Mouse (Mus musculus) forebrain, postnatal 0 days (tissue): ENCODE data around the gene Nup214. TPM values are rescaled to one million over a fixed set of nuclear protein-coding genes. Genes with fewer than 3 reads are reported as not detected.

Experiments
- ATAC-seq: fragments of 200-750 bp; cut with Nextera tagmentation; 2 replicates; pipeline ENCODE4 v1.8.0; 2017; ENCODE audit warnings: mild to moderate bottlenecking, moderate library complexity
- DNase-seq: peaks from one replicate; pipeline ENCODE4 v3.0.0-alpha.2; 2015
- H3K27ac ChIP-seq: fragments of 300-500 bp; sonication (generic); 2 replicates; pipeline ENCODE4 v1.5.1; 2014; ENCODE audit warnings: low read depth, mild to moderate bottlenecking, antibody characterized with exemption, low read length, moderate library complexity, mixed read lengths
- H3K27me3 ChIP-seq: fragments of 300-500 bp; sonication (generic); 2 replicates; pipeline ENCODE4 v1.6.1; 2014; ENCODE audit warnings: mild to moderate bottlenecking, low read length, mixed read lengths; ENCODE audit not compliant: insufficient read depth
- H3K36me3 ChIP-seq: fragments of 300-500 bp; sonication (generic); 2 replicates; pipeline ENCODE4 v1.6.1; 2014; ENCODE audit warnings: mild to moderate bottlenecking, moderate library complexity; ENCODE audit not compliant: insufficient read depth
- H3K4me1 ChIP-seq: fragments of 300-500 bp; sonication (generic); 2 replicates; pipeline ENCODE4 v1.6.1; 2014; ENCODE audit warnings: antibody characterized with exemption; ENCODE audit not compliant: insufficient read depth
- H3K4me2 ChIP-seq: fragments of 300-500 bp; sonication (generic); 2 replicates; pipeline ENCODE4 v1.6.1; 2014; ENCODE audit warnings: low read depth, mild to moderate bottlenecking, moderate library complexity
- H3K4me3 ChIP-seq: fragments of 300-500 bp; sonication (generic); 2 replicates; pipeline ENCODE4 v1.5.1; 2014; ENCODE audit warnings: low read depth, low read length, mixed read lengths
- H3K9ac ChIP-seq: fragments of 300-500 bp; sonication (generic); 2 replicates; pipeline ENCODE4 v1.6.1; 2014; ENCODE audit warnings: mild to moderate bottlenecking
- H3K9me3 ChIP-seq: fragments of 300-500 bp; sonication (generic); 2 replicates; pipeline ENCODE4 v1.6.1; 2016; ENCODE audit warnings: low read length
- CTCF ChIP-seq: sonication (generic); IDR thresholded peaks from 2 replicates; pipeline ENCODE4 v1.5.1; 2016; ENCODE audit warnings: antibody characterized with exemption, control low read depth, low read depth
- WGBS: fragments of 180-500 bp; shearing (Covaris S2); extraction: QIAGEN DNeasy Blood & Tissue Kit; methylation state at CpG from one replicate; pipeline ENCODE4 v1.1.7; 2014; 5-methylcytosine and 5-hydroxymethylcytosine counted together
- microRNA-seq, 2 experiments: library from miRNA; unstranded; fragments of <30 nt; microRNA quantifications; one replicate each; pipeline ENCODE4; 2016
- polyA plus RNA-seq: library from polyadenylated mRNA; unstranded; fragments of >200 nt; fragmentation: Nextera tagmentation; extraction: Ambion mirVana; gene quantifications from 2 replicates; pipeline ENCODE4 v1.2.1, GENCODE M21; 2015
- total RNA-seq: library from RNA; depleted of rRNA; stranded (reverse); fragments of >200 nt; gene quantifications from 2 replicates; pipeline ENCODE4 v1.2.3, GENCODE M21; 2014; rRNA removed

Gene Nup214
- total and polyA plus RNA-seq, 2 experiments from 2014 or later: 23.8 to 56.0 TPM

DNA sequence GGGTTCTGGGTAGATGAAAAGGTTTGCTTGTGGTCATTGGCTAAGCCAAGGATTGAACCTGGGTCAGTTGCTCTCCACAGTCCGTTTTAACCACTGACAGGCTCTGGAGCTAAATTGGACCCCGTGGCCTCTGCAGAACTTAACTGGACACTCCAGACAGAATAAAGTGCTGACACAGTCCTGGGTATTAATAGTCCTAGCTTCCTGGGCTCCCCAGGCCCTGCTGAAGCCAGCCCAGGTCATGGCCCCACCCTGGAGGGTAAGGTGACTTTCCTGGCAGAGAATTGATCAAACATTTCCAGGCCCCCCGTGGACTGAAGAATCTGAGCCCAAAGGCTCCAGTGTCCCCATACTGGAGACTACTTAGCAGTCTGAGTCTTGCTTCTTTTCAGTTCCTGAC lies 117.7 kb downstream of the Nup214 start:
- H3K4me2 ChIP-seq: no peak overlapping the region
- peaks cover 13% of the 10 kb centered on the region for H3K4me1 ChIP-seq
- H3K9ac ChIP-seq: no peak overlapping the region
- DNase-seq (no peak), ATAC-seq (no peak)
- H3K27ac ChIP-seq: no peak overlapping the region
- no peak for TF ChIP-seq CTCF
- H3K27me3 ChIP-seq: no peaks in the 10 kb centered on the region
- H3K36me3 ChIP-seq: no peaks in the 10 kb centered on the region
- WGBS: 64% methylated on average over 3 of the region's 3 CpGs
- no peaks in the 10 kb centered on the region for H3K9me3 ChIP-seq
- H3K4me3 ChIP-seq: no peak overlapping the region

DNA sequence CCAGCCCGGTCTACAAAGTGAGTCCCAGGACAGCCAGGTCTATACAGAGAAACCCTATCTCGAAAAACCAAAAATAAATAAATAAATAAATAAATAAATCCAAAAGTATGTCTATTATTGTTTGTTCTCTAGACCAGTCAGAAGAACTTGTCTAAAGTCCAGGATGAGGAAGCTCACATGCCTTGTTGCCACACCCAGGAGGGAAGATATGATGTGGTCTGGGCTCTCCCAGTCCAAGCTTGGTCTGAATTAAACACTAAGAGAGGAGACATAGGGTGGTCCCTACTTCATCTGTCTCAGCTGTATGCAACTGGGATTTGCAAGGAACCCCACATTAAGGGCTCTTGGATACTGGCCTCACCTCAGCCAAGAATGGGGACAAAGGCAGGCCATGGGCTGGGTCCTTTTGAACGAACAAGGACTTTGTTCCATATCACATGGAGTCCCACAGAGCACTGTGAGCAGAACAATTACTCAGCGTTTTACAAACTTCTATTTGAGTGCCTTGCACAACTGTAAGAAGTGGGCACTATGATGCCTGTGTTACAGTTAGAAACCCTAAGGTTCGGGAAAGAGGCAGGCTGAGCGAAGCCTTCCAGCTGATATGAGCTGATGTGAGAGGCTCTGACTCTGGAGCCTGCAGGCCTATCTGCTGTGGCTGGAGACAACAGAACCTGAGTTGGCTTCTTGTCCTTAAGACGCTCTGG lies 119.9 kb downstream of the Nup214 start:
- no peak for TF ChIP-seq CTCF
- H3K9me3 ChIP-seq: no peaks in the 10 kb centered on the region
- no peak overlapping the region for H3K4me3 ChIP-seq
- no peaks in the 10 kb centered on the region for H3K27me3 ChIP-seq
- H3K27ac ChIP-seq: no peak overlapping the region
- H3K4me2 ChIP-seq: no peak overlapping the region
- H3K36me3 ChIP-seq: peaks cover 4% of the 10 kb centered on the region; the same call in 1 of the 2 replicates
- peaks cover 15% of the 10 kb centered on the region for H3K4me1 ChIP-seq
- WGBS: 82% methylated on average over 7 of the region's 7 CpGs
- no peak for DNase-seq
- ATAC-seq: no peak
- H3K9ac ChIP-seq: no peak overlapping the region

DNA sequence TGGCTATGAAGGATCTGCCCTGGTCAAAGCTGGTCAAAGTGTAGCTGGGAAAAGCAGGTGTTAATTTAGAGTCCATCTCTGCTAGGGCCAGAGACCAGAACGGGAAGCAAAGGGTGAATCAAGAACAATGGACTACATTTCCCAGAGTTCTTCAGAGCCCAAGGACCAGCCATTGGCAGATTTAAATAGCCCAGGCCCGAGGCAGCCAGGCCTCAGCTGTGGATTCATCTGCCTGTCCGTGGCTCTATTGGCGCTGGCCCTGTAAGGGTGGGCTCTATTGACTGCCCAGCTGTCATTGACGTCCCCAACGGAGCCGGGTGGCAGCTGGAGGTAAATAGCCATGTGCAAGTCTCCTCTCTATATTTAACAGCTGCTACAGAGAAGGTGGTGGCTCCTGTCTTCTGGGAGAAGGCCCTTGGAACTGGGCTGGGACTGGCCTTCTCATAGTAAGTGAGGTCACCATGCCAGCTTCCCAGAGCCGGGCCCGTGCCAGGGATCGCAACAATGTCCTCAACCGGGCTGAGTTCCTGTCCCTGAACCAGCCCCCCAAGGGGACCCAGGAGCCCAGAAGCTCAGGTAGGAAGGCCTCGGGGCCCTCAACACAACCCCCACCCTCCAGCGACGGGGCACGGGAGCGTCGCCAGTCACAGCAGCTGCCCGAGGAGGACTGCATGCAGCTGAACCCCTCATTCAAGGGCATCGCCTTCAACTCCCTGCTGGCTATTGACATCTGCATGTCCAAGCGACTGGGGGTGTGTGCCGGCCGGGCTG lies 121.3 kb downstream of the Nup214 start, which contains the start of gene Plpp7:
Plpp7 (plus strand) TSS at position 178 of the 771 bp plus-strand sequence.
- Histone ChIP-seq H3K4me2 (peak within 1 kb of the TSS; percentile 77), H3K4me1 (peaks cover 15% of the 10 kb centered on the region), H3K27me3 (no peaks in the 10 kb centered on the region), H3K9me3 (no peaks in the 10 kb centered on the region), H3K4me3 (peak within 1 kb of the TSS; percentile 50), H3K9ac (peak within 1 kb of the TSS; percentile 64), H3K36me3 (peaks cover 10% of the 10 kb centered on the region; the same call in 1 of the 2 replicates), H3K27ac (peak within 1 kb of the TSS; percentile 72)
- 39% methylated on average over 22 of the region's 22 CpGs for WGBS
- ATAC-seq: peak; percentile 95
- peak; percentile 85 for DNase-seq
- no peak for TF ChIP-seq CTCF

DNA sequence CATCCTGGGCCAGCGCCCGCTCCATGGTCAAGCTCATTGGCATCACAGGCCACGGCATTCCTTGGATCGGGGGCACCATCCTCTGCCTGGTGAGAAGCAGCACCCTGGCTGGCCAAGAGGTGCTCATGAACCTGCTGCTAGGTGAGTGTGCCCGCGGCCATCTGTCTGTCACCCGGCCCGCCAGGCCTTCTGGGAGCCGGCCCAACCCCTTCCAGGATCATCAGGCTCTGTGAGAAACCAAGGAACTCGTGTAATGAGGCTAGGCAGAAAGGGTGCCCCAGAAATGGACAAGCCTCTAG lies 121.8 kb downstream of the Nup214 start:
- Histone ChIP-seq H3K4me1 (peaks cover 15% of the 10 kb centered on the region), H3K9ac (peak overlapping the region; percentile 64), H3K9me3 (no peaks in the 10 kb centered on the region), H3K27ac (no peak overlapping the region), H3K4me3 (peak overlapping the region; percentile 50), H3K27me3 (no peaks in the 10 kb centered on the region), H3K4me2 (peak overlapping the region; percentile 77), H3K36me3 (peaks cover 12% of the 10 kb centered on the region; the same call in 1 of the 2 replicates)
- ATAC-seq (no peak), DNase-seq (no peak)
- 81% methylated on average over 10 of the region's 10 CpGs for WGBS
- no peak for TF ChIP-seq CTCF

DNA sequence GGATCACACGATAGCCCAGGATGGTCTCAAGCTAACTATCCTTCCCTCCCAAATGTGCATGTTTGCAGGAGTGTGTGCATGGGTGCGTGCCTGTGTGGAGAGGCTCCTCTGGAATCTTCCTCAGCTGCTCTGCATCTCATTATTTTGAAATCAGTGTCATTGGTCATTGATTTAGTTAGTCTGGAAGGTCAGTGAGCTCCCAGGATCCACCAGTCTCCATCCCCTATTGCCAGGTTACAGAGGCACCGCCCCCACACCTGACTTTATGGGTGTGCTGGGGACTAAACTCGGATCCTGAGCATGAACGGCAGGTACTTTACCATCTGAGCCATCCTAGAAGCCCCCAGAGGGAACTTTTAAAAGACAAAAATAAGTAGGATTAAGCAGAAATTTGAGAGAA lies 128.7 kb downstream of the Nup214 start:
- ATAC-seq (no peak), DNase-seq (no peak)
- H3K27ac ChIP-seq: no peak overlapping the region
- H3K4me3 ChIP-seq: no peak overlapping the region
- peaks cover 12% of the 10 kb centered on the region; the same call in 1 of the 2 replicates for H3K36me3 ChIP-seq
- no peaks in the 10 kb centered on the region for H3K27me3 ChIP-seq
- H3K9me3 ChIP-seq: no peaks in the 10 kb centered on the region
- TF ChIP-seq CTCF: no peak
- 52% methylated on average over 5 of the region's 5 CpGs for WGBS
- no peak overlapping the region for H3K4me2 ChIP-seq
- H3K9ac ChIP-seq: no peak overlapping the region
- H3K4me1 ChIP-seq: no peaks in the 10 kb centered on the region

DNA sequence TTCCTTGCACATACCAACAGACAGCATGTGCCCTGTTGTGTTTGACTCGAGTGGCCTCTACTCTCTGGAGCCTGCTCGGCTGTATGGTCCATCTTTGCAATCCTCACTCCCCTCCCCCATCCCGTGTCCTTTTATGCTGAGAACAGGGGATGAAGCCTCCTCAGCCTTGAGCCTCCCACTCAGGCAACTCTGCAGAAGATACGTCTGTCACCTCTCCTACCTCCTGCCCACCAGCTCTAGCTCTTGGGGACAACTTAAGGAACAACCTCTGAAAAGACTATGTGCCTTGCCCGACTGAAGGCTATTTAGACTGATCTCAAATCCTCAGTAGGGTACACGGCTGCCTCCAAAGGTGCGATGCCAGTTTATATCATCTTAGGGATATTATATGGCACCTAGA lies 129.3 kb downstream of the Nup214 start:
- no peak for DNase-seq
- ATAC-seq: no peak
- 73% methylated on average over 7 of the region's 7 CpGs for WGBS
- no peaks in the 10 kb centered on the region for H3K9me3 ChIP-seq
- no peak overlapping the region for H3K4me2 ChIP-seq
- H3K4me1 ChIP-seq: no peaks in the 10 kb centered on the region
- peaks cover 11% of the 10 kb centered on the region; the same call in 1 of the 2 replicates for H3K36me3 ChIP-seq
- H3K9ac ChIP-seq: no peak overlapping the region
- no peak for TF ChIP-seq CTCF
- no peak overlapping the region for H3K4me3 ChIP-seq
- H3K27ac ChIP-seq: no peak overlapping the region
- no peaks in the 10 kb centered on the region for H3K27me3 ChIP-seq

Small RNAs within 50 kb of the gene (microRNA-seq; reads per million reads assigned to microRNA genes)
- 0.77 to 1.5 reads per million in 2 experiments for gene Mir7674

Other genes starting within 250 kb of the Nup214 start
- gene Qrfp, start 163.9 kb upstream of the Nup214 start, total RNA-seq: 0.08 and 0.19 TPM in 2 replicates
- 0.06 TPM in 1 of 2 replicates, not detected in the other for gene Qrfp, start 163.9 kb upstream of the Nup214 start, polyA plus RNA-seq
- 8.9 and 12.7 TPM in 2 replicates for gene Fibcd1, start 128.4 kb upstream of the Nup214 start, total RNA-seq
- 5.7 and 8.5 TPM in 2 replicates for gene Fibcd1, start 128.4 kb upstream of the Nup214 start, polyA plus RNA-seq
- 6.2 and 11.0 TPM in 2 replicates for gene Lamc3, start 87.1 kb upstream of the Nup214 start, total RNA-seq
- gene Lamc3, start 87.1 kb upstream of the Nup214 start, polyA plus RNA-seq: 1.9 and 2.5 TPM in 2 replicates
- 21.7 and 34.2 TPM in 2 replicates for gene Aif1l, start 24.3 kb upstream of the Nup214 start, total RNA-seq
- 21.2 TPM in 2 replicates for gene Aif1l, start 24.3 kb upstream of the Nup214 start, polyA plus RNA-seq
- gene Fam78a, start 110.4 kb downstream of the Nup214 start, total RNA-seq: 0.38 and 0.62 TPM in 2 replicates
- gene Fam78a, start 110.4 kb downstream of the Nup214 start, polyA plus RNA-seq: 0.38 and 0.39 TPM in 2 replicates
- 21.5 and 28.6 TPM in 2 replicates for gene Plpp7, start 121.1 kb downstream of the Nup214 start, total RNA-seq
- 23.4 and 24.0 TPM in 2 replicates for gene Plpp7, start 121.1 kb downstream of the Nup214 start, polyA plus RNA-seq
- 92.1 and 131 TPM in 2 replicates for gene Prrc2b, start 176.6 kb downstream of the Nup214 start, total RNA-seq
- gene Prrc2b, start 176.6 kb downstream of the Nup214 start, polyA plus RNA-seq: 40.7 and 60.4 TPM in 2 replicates